Mouse (Mus musculus) heart, adult 2 months (tissue): ENCODE measurements around the gene Rapgef2.

Source experiments
- CTCF ChIP-seq: fragments of 200-600 bp; IDR thresholded peaks from 2 replicates; pipeline ENCODE4 v1.8.1; 2022; ENCODE audit warnings: antibody characterized with exemption, mild to moderate bottlenecking, moderate library complexity
- EP300 ChIP-seq: fragments of 200-500 bp; IDR thresholded peaks from 2 replicates; pipeline ENCODE4 v1.6.1; 2011; ENCODE audit warnings: low read depth, low read length, control low read depth; ENCODE audit not compliant: insufficient read depth
- POLR2A ChIP-seq: fragments of 200-500 bp; IDR thresholded peaks from 2 replicates; pipeline ENCODE4 v1.6.1; 2011; ENCODE audit warnings: mild to moderate bottlenecking, low read depth, low read length, control low read depth; ENCODE audit not compliant: insufficient read depth

- TF ChIP-seq CTCF (no peak), POLR2A (no peak), EP300 (0 out of 2 replicates have a peak, but pooled peaks have one; percentile 45)
Measured at GRCm38 (mm10) chr3:79218566-79219051, 67.7 kb downstream of the Rapgef2 start.
